Mouse (Mus musculus): ENCODE results near the gene Tgm4.

Gene Tgm4

GRCm38 (mm10) chr9:123034426-123034825 is at the start of gene Tgm4:
Gene Tgm4, plus strand, starts transcription at chr9:123034726.
- no peak for DNase-seq

- DNase-seq, result no peak
These were observed 35.9 kb upstream of the Tgm4 start for GRCm38 (mm10) chr9:122998406-122999192.

GRCm38 (mm10) chr9:122999193-122999586 is 35.3 kb upstream of the Tgm4 start:
- DNase-seq, result no peak

- no peak for DNase-seq
These were observed 29.8 kb upstream of the Tgm4 start for GRCm38 (mm10) chr9:123004718-123005117.

- DNase-seq, result peak; percentile 4
These were observed 28.5 kb upstream of the Tgm4 start for GRCm38 (mm10) chr9:123006071-123006470.

GRCm38 (mm10) chr9:123020995-123021631 is 13.4 kb upstream of the Tgm4 start, which contains the start of gene Tmem42:
Gene Tmem42, plus strand, starts transcription at chr9:123021326.
- peak; percentile 93 for DNase-seq

GRCm38 (mm10) chr9:123021636-123022379 is 12.7 kb upstream of the Tgm4 start:
- no peak for DNase-seq

- DNase-seq, result no peak
These were observed 10.3 kb upstream of the Tgm4 start for GRCm38 (mm10) chr9:123024201-123024600.

- no peak for DNase-seq
These were observed 2.9 kb upstream of the Tgm4 start for GRCm38 (mm10) chr9:123031496-123032246.

- no peak for DNase-seq
These were observed 13.1 kb downstream of the Tgm4 start for GRCm38 (mm10) chr9:123047665-123048064.

- no peak for DNase-seq
These were observed 24.3 kb downstream of the Tgm4 start for GRCm38 (mm10) chr9:123058724-123059292.

GRCm38 (mm10) chr9:123060172-123060571 is 25.6 kb downstream of the Tgm4 start:
- no peak for DNase-seq

GRCm38 (mm10) chr9:123079149-123079548 is 44.6 kb downstream of the Tgm4 start:
- DNase-seq, result no peak

GRCm38 (mm10) chr9:123080355-123080754 is 45.8 kb downstream of the Tgm4 start:
- no peak for DNase-seq

- no peak for DNase-seq
These were observed 46.3 kb downstream of the Tgm4 start for GRCm38 (mm10) chr9:123080796-123081195.

GRCm38 (mm10) chr9:123085373-123085772 is 50.8 kb downstream of the Tgm4 start:
- DNase-seq, result no peak

- no peak for DNase-seq
These were observed 53.0 kb downstream of the Tgm4 start for GRCm38 (mm10) chr9:123087558-123087957.

- no peak for DNase-seq
These were observed 56.3 kb downstream of the Tgm4 start for GRCm38 (mm10) chr9:123090844-123091243.

- no peak for DNase-seq
These were observed 65.3 kb downstream of the Tgm4 start for GRCm38 (mm10) chr9:123099631-123100455.

- DNase-seq, result no peak
These were observed 68.9 kb downstream of the Tgm4 start for GRCm38 (mm10) chr9:123103425-123103824.

- no peak for DNase-seq
These were observed 69.8 kb downstream of the Tgm4 start for GRCm38 (mm10) chr9:123104362-123104761.

- no peak for DNase-seq
These were observed 72.7 kb downstream of the Tgm4 start for GRCm38 (mm10) chr9:123107186-123107585.
